Mouse (Mus musculus): ENCODE measurements around the gene Gcm2. TPM values are rescaled to one million over a fixed set of nuclear protein-coding genes. Genes with fewer than 3 reads are reported as not detected.

Gcm2 gene
- polyA plus RNA-seq, 1 experiment = not detected

- Histone ChIP-seq H3K36me3 (ENCODE audit: control insufficient read depth) (no peaks in the 10 kb centered on the region), H3K4me1 (ENCODE audit: control insufficient read depth) (no peaks in the 10 kb centered on the region), H3K4me3 (replicated peaks) (no peak overlapping the region), H3K27me3 (ENCODE audit: control insufficient read depth) (peaks cover 11% of the 10 kb centered on the region), H3K9me3 (ENCODE audit: control insufficient read depth, low read length) (no peaks in the 10 kb centered on the region)
- TF ChIP-seq GATA1 (IDR thresholded peaks at IDR 0.05; ENCODE audit: low read length) (no peak), TAL1 (IDR thresholded peaks at IDR 0.05; ENCODE audit: low read length) (no peak)
These were observed 8.5 kb upstream of the Gcm2 start for GRCm38 (mm10) chr13:41119152-41119945.

DNA sequence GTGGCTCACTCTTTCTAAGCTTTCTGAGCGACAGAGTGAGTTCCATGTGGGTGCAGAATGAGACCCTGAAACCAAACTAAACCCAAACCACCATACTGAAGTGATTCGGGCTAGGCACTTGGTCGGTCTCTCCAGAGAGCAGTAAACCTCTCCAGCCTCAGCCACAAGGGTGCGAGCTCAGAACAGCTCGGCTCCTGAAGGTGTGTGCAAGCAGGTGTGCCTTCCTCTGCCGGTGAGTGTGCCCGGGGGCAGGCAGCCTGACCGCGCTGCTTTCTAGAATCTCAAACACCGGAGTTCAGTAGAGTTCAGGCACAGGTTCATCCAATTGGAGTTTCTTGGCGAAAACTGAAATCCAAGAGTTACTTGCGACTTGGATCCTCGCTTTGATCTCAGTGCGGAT lies 3.1 kb upstream of the Gcm2 start, which contains the start of gene Sycp2l:
Sycp2l (plus strand) TSS at position 368 of the 400 bp plus-strand sequence.
- TF ChIP-seq GATA1 (IDR thresholded peaks at IDR 0.05; ENCODE audit: low read length) (no peak), TAL1 (IDR thresholded peaks at IDR 0.05; ENCODE audit: low read length) (no peak)
- Histone ChIP-seq H3K4me1 (ENCODE audit: control insufficient read depth) (no peaks in the 10 kb centered on the region), H3K36me3 (ENCODE audit: control insufficient read depth) (no peaks in the 10 kb centered on the region), H3K4me3 (replicated peaks) (no peak within 1 kb of the TSS), H3K9me3 (ENCODE audit: control insufficient read depth, low read length) (no peaks in the 10 kb centered on the region), H3K27me3 (ENCODE audit: control insufficient read depth) (peaks cover 52% of the 10 kb centered on the region)

- Histone ChIP-seq H3K4me1 (ENCODE audit: control insufficient read depth) (peaks cover 26% of the 10 kb centered on the region), H3K9me3 (ENCODE audit: control insufficient read depth, low read length) (no peaks in the 10 kb centered on the region), H3K36me3 (ENCODE audit: control insufficient read depth) (no peaks in the 10 kb centered on the region), H3K4me3 (replicated peaks) (no peak overlapping the region), H3K27me3 (ENCODE audit: control insufficient read depth) (peaks cover 10% of the 10 kb centered on the region)
- TF ChIP-seq TAL1 (IDR thresholded peaks at IDR 0.05; ENCODE audit: low read length) = no peak
- no peak for TF ChIP-seq GATA1 (IDR thresholded peaks at IDR 0.05; ENCODE audit: low read length)
These were observed 5.3 kb downstream of the Gcm2 start for GRCm38 (mm10) chr13:41105541-41105940.

- peaks cover 26% of the 10 kb centered on the region for H3K4me1 ChIP-seq (ENCODE audit: control insufficient read depth)
- H3K4me3 ChIP-seq (replicated peaks) = no peak overlapping the region
- H3K36me3 ChIP-seq (ENCODE audit: control insufficient read depth) = no peaks in the 10 kb centered on the region
- no peaks in the 10 kb centered on the region; the same call in none of the 2 replicates for H3K27me3 ChIP-seq (ENCODE audit: control insufficient read depth)
- TF ChIP-seq TAL1 (IDR thresholded peaks at IDR 0.05; ENCODE audit: low read length) = no peak
- TF ChIP-seq GATA1 (IDR thresholded peaks at IDR 0.05; ENCODE audit: low read length) = no peak
- no peaks in the 10 kb centered on the region for H3K9me3 ChIP-seq (ENCODE audit: control insufficient read depth, low read length)
These were observed 6.9 kb downstream of the Gcm2 start for GRCm38 (mm10) chr13:41103841-41104525.

DNA sequence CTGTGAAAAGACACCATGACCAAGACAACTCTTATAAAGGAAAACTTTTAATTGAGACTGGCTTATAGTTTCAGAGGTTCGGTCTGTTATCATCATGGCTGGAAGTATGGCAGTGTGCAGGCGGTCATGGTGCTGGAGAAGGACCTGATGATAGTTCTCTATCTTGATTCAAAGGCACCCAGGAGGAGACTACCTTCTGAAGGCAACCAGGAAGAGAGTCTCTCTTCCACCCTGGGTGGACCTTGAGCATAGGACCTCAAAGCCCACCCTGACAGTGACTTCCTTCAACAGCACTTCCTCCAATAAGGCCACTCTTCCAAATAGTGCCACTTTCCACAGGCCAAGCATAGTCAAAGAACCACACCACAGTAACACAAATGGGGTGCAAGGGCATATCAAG lies 10.8 kb downstream of the Gcm2 start:
- TF ChIP-seq TAL1 (IDR thresholded peaks at IDR 0.05; ENCODE audit: low read length) (no peak), GATA1 (IDR thresholded peaks at IDR 0.05; ENCODE audit: low read length) (no peak)
- no peaks in the 10 kb centered on the region for H3K36me3 ChIP-seq (ENCODE audit: control insufficient read depth)
- no peak overlapping the region for H3K4me3 ChIP-seq (replicated peaks)
- H3K4me1 ChIP-seq (ENCODE audit: control insufficient read depth) = peaks cover 40% of the 10 kb centered on the region
- H3K27me3 ChIP-seq (ENCODE audit: control insufficient read depth) = peaks cover 16% of the 10 kb centered on the region
- H3K9me3 ChIP-seq (ENCODE audit: control insufficient read depth, low read length) = no peaks in the 10 kb centered on the region

GRCm38 (mm10) chr13:41098325-41098724 lies 12.5 kb downstream of the Gcm2 start:
- Histone ChIP-seq H3K27me3 (ENCODE audit: control insufficient read depth) (peaks cover 16% of the 10 kb centered on the region), H3K4me1 (ENCODE audit: control insufficient read depth) (peaks cover 23% of the 10 kb centered on the region), H3K9me3 (ENCODE audit: control insufficient read depth, low read length) (no peaks in the 10 kb centered on the region), H3K4me3 (replicated peaks) (no peak overlapping the region), H3K36me3 (ENCODE audit: control insufficient read depth) (no peaks in the 10 kb centered on the region)
- TF ChIP-seq TAL1 (IDR thresholded peaks at IDR 0.05; ENCODE audit: low read length) (no peak), GATA1 (IDR thresholded peaks at IDR 0.05; ENCODE audit: low read length) (no peak)

DNA sequence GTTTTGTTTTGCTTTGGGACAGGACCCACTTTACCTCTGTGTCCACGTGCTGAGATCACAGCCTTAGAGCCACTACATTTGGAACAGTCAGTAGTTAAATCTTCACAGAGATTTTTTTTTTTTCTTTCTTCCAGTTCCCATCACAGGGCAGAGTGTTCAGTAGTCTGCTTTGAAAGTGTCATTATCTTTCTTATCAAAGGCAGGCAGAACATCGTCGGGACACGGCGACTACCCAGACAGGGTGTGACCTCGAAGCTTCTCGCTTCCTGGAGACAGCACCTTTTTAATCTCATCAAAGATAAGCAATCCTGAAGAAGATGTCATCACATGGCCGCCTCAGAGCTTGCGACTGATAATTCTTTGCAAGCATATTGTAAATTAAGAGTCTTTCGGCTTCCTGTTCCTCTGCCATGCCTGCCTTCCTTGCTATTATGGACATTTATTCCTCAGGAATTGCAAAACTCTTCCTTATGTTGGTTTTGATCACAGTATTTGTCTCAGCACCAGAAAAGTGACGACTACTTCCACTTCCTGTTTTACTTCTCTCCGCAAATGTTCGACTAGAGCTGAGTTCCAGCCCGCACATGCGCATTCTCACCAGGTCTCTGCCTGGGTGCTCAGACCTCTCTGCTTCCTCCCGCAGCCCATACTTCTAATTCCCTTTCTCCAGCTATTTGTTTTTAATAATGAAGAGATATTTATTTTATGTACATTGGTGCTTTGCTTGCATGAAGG lies 13.3 kb downstream of the Gcm2 start:
- Histone ChIP-seq H3K27me3 (ENCODE audit: control insufficient read depth) (peaks cover 22% of the 10 kb centered on the region), H3K36me3 (ENCODE audit: control insufficient read depth) (no peaks in the 10 kb centered on the region), H3K4me3 (replicated peaks) (no peak overlapping the region), H3K4me1 (ENCODE audit: control insufficient read depth) (peaks cover 17% of the 10 kb centered on the region), H3K9me3 (ENCODE audit: control insufficient read depth, low read length) (no peaks in the 10 kb centered on the region)
- no peak for TF ChIP-seq GATA1 (IDR thresholded peaks at IDR 0.05; ENCODE audit: low read length)
- no peak for TF ChIP-seq TAL1 (IDR thresholded peaks at IDR 0.05; ENCODE audit: low read length)

DNA sequence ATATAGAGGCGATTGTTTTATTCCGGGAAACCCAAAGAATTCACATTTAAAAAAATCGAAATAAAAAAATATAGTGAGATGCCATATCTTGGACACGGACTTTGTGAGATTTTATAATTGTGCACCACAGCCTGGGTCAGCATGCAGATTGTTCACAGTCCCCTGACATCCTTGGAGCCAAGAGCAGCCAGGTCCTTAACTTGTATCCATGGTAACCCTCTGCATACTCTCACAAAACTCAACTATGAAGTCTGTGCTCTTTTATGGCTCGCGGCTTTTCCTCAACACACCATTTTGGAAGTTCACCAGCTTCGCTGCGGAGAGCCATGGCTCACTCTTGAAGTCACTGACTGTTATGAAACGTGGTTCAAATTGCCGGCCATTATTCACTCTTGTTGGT lies 16.7 kb downstream of the Gcm2 start:
- Histone ChIP-seq H3K4me1 (ENCODE audit: control insufficient read depth) (peaks cover 17% of the 10 kb centered on the region), H3K4me3 (replicated peaks) (no peak overlapping the region), H3K27me3 (ENCODE audit: control insufficient read depth) (peaks cover 40% of the 10 kb centered on the region), H3K36me3 (ENCODE audit: control insufficient read depth) (no peaks in the 10 kb centered on the region), H3K9me3 (ENCODE audit: control insufficient read depth, low read length) (no peaks in the 10 kb centered on the region)
- TF ChIP-seq GATA1 (IDR thresholded peaks at IDR 0.05; ENCODE audit: low read length) (no peak), TAL1 (IDR thresholded peaks at IDR 0.05; ENCODE audit: low read length) (no peak)

GRCm38 (mm10) chr13:41091271-41091670 lies 19.6 kb downstream of the Gcm2 start:
- H3K9me3 ChIP-seq (ENCODE audit: control insufficient read depth, low read length) = no peaks in the 10 kb centered on the region
- TF ChIP-seq TAL1 (IDR thresholded peaks at IDR 0.05; ENCODE audit: low read length) (no peak), GATA1 (IDR thresholded peaks at IDR 0.05; ENCODE audit: low read length) (no peak)
- peaks cover 31% of the 10 kb centered on the region for H3K27me3 ChIP-seq (ENCODE audit: control insufficient read depth)
- H3K36me3 ChIP-seq (ENCODE audit: control insufficient read depth) = no peaks in the 10 kb centered on the region
- no peak overlapping the region for H3K4me3 ChIP-seq (replicated peaks)
- H3K4me1 ChIP-seq (ENCODE audit: control insufficient read depth) = no peaks in the 10 kb centered on the region
